Mouse (Mus musculus) embryo, embryonic 11 days (tissue): ENCODE data around the gene Map3k1.
A peak's percentile ranks its signal among the peaks of the same experiment; 100 is the strongest.

Source experiments
- DNase-seq: peaks from one replicate; pipeline ENCODE4 v3.0.0-alpha.2; 2015

Gene Map3k1

DNA sequence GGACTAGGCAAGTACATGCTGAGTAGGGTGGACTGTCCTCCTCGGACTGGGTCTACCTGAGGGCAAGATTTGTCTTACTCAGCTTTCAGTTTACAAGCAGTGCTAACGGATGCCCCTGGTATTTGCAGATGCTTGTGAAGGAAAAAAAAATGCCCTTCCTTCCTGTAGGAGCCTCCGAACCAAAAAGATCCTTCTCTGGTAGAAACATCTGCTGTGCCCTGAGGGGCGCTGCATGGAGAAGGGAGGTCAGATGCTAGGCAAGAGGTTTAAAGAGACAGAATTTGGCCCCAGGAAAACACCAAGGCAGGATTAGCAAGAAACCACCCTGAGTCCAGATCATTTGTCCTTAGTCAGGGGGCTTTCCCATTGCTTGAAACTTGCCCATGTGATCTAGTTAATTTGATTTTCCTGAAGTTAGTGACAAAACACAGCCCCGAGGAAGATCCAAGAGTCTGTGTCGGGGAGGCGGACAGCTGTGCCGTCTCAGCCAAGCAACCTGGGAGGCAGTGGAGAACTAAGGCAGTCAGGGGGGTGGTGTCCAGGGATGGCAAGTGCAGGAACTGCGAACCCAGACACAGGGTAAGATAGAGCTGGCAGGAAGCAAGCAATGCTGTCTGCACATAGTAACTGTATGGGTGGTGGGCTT, 19.2 kb downstream of the Map3k1 start:
- DNase-seq, result peak; percentile 37

- no peak for DNase-seq
Measured at GRCm38 (mm10) chr13:111788882-111789281, 19.9 kb downstream of the Map3k1 start.

DNA sequence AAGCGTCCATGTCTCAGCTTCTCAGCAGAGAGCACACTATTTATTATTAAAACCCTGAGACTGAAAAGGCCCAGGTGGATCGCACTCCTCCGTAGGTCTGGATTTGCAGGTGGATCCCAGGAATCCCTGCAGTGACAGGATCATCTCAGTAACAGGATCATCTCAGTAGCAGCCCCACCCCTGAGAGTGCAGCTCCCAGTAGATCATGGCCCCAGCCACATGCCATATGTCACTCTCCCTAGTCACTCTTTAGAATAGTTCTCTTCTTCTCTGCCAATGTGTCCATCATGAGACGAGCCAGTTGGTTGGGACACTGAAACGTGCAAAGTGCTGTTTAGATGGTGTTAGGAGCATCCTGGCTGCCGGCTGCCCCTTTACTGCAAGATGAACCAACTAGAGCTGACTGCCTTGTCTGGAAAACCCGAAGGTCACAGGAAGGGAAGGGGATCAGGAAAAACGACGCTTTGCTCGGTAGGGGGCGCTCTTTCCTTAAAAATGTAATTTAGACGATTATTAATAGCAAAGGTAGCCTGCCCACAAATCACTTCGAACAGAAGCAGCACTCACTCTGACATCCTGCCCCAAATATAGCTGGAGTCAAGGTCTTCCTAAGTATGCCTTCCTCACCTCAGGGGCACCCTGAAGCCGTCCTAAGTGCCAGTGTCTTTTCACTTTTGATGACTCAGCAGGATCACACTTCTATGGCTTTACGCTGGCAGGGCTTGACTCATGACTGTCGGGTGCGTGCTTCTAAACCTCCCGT, 20.8 kb downstream of the Map3k1 start:
- peak; percentile 92 for DNase-seq

GRCm38 (mm10) chr13:111786584-111786983, 22.2 kb downstream of the Map3k1 start:
- DNase-seq, result no peak

GRCm38 (mm10) chr13:111783451-111783850, 25.3 kb downstream of the Map3k1 start:
- DNase-seq, result no peak

DNA sequence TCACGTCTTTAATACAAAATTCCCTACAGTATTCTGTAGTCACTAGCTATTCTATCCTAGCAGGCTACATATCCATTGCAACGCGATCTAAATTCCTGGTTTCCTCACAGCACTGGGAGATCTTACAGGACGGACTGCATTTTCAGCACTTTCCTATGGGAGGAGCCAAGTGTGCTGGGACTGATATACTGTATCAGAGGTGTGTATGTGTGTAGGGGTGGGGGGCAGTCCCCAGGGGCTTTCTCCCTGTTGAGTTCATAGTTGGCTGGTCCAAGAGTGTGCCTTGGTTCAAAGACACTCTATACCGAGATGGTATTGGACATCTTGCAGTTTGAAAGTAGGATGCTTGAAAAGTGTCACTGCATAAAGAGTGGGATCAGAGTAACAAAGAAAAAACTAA, 29.3 kb downstream of the Map3k1 start:
- DNase-seq, result no peak

DNA sequence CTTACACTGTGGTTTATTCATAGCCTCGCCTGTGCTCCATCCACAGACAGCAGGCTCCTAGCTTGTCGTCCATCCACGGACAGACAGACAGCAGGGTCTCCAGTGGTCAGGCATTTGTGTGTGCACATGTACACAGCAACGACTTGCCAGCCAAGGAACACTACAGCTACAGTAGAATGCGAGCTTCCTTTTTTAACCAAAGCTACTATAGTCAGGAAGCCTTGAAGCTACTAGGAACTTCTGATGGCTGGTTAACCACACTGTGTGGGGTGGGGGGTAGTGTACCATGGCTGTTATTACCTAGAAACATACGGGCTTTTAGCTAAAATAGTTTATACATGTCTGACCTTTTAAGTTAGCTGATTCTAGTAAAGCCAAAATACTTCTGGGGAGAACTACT, 30.2 kb downstream of the Map3k1 start:
- DNase-seq, result no peak

DNA sequence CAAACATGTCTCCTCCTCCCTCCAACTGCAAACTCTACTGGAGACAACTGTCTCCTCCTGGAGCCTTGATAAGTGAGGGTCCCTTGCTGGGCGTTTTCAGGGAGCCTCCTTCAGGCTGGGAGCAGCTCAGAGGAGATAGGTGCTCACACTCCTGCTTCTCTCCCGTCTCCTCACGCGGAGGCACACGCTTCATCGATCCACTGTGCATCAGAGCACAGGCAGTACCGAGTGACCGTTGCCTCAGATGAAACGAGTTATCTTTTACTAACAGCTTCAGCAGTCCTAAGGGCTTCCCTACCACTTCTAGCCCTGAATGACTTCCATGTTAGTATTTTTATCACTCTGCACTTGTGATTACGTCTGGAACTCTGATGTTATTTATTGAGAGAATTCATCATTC, 30.9 kb downstream of the Map3k1 start:
- no peak for DNase-seq

- DNase-seq, result no peak
Measured at GRCm38 (mm10) chr13:111777179-111777578, 31.6 kb downstream of the Map3k1 start.

DNA sequence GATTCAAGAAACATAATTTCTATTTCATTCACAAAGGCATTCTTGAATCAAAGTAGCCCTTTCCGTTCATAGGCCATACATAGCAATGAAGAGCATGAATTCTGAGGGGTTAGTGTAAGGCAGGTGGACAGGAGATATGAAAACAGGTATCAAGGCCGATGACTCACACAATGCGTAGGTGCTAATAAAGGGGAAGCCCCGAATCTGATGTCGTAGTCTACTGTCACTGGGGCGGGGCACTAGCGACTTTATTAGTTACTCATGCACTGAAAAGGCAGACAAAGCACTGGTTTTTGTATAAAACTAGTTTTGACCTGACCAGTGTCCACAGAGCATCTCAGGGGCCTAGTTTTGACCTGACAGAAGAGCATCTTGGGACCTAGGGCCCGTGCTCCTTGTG, 36.7 kb downstream of the Map3k1 start:
- no peak for DNase-seq

DNA sequence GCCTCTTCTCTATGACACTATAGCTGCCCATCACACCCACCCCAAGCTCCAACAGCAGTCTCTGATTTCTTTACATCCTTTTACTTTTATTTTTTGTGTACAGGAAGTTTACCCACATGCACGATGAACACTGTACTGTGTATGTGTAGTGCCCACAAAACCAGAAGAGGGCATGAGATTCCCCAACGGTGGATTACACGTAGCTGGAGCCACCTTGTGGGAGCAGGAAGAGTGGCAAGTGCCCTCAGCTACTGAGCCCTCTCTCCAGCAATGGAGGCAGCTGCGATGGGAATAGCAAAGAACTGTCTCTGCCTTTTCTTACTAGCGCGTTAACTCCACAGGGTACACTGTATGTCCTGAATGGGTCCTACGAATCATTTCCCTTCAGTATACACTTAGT, 37.6 kb downstream of the Map3k1 start:
- DNase-seq, result peak; percentile 63

DNA sequence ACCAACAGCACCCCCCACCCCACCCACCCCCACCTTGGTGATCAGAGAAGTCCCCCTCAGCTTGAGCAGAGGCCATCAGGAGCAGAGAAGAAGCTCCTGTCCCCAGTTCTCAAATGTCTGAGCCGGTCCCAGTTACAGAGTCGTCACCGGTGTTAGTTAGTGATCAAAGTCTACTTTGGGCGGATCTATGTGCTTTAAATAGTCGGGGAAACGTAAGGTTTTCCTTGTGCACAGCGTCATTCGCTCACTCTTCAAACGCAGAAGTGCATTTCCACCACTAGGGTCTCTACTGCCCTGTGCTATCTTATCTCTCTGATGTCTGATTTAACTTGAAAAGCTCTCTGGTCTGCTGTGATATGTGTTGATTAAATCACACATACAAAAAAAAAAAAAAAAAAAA, 38.0 kb downstream of the Map3k1 start:
- DNase-seq, result no peak

- DNase-seq, result no peak
Measured at GRCm38 (mm10) chr13:111762526-111762925, 46.3 kb downstream of the Map3k1 start.

GRCm38 (mm10) chr13:111756986-111757385, 51.8 kb downstream of the Map3k1 start:
- no peak for DNase-seq

DNA sequence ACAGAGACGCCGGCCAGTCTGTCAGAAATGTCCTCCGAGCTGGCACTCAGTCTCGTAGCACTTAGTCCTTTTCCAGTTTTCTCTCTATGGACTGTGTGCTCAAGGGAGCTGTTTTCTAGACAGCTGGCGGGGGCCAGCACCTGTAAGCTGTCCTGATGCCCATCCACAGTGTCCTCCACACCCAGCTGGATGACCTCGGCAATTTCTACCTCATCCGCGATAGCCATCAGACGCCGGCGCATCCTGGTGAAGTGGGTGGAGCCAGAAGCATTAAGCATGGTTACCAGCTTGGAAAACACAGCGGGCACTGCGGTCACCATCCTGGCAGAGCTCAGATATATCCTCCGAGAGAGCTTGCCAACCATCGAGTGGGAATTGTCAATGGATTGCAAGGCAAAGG, 52.9 kb downstream of the Map3k1 start:
- DNase-seq, result no peak

DNA sequence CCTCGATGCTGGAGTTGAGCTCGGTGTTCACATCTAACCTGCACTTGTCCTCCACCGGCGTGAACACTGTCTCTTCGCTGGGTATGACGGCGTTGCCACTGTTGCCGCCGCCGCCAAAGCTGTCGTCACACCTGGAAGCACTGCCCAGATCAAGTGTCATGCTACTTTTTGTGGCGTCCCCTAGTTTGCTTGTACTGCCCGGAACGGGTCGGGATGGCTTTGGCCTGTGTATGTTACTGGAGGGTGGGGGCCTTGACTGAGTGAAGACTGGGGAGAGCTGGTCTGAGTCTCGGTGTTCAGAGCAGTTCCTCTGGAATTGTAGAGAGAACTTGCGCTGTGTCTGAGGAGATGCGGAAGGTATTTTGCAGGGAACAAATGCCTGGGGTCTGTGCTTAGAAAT, 53.4 kb downstream of the Map3k1 start:
- no peak for DNase-seq

DNA sequence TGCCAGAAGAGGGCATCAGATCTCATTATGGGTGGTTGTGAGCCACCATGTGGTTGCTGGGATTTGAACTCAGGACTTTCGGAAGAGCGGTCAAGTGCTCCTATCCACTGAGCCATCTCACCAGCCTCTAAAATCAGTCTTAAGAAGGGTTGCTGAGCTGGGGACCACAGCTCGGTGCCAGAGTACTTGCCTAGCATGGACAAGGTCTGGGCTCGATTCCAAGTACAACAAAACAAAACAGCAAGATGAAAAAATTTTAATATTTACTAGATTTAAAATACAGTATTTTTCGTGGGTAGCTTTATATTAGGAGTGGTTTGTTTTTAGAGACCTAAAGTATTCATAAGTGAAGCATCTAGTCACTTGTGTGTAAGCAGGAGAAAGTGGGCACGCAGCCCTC, 55.5 kb downstream of the Map3k1 start:
- DNase-seq, result no peak

DNA sequence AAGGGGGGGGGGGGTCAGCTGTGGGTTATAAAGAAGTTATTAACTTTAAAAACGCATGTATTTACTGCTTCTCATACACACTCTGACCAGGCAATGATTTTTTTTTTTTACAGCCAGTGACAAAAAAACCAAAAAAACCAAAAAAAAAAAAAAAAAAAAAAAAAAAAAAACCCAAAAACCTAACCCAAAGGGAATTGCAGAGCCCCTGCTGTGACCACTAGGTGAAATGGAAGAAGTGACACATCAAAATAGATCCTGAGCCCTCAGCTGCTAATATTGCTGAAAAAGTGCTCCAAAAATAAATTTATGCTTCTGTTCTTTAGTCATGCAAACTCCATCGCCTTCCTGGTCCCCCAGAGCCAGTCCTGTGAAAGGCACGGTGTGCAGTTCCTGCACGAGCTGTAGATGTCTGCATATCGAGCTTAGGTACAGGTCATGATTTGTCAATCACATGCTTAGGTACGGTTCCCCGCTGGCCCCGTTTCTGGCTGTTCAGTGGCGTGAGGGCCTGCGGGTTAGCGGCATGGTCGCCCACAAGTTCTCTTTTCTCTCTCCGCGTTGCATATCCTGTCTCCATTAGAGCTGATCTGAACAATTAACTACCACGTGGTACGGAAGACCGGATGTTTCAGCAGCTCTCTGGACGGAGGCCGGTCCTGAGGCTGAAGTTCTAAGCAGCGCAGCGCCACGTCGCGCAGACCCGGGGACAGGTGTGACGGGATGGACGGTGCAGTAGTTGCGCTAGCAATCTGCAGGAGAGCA, 60.3 kb downstream of the Map3k1 start:
- DNase-seq, result no peak

DNA sequence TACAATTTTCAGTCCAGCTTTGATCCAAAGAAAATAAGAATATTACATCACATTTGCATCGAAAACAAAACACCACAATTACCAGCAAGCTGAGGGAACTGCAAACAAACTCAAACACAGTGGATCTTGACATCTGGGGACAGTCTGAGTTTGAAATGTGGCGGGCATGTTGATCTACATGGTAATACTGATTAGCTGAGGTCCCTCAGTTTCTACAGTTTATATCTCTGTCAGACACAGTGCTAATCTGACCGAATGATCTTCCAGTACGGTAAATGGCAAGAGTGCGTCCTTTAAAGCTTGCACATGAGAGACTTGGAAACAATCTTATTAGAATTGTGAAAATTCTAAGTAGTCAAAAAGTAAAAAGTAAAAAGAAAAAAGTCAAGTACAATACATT, 62.0 kb downstream of the Map3k1 start:
- no peak for DNase-seq

DNA sequence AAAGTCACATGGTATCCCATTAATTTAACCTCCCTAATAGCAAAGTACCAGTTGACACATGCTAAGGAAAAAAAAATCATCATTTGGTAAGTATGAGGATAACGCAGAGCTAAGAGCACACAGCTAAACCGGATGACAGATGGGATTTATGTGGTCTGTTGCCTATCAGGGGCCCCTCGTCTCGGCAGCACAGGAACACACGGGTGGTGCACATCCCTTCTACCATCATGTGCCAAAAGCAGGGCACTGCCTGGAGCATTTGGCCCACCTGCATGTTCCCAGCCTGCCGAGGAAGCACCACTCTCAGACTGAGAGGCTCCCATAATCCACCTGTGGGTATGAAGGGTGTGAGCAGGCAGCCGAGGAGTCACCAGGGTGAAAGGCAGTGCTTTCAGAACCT, 63.6 kb downstream of the Map3k1 start:
- DNase-seq, result no peak

DNA sequence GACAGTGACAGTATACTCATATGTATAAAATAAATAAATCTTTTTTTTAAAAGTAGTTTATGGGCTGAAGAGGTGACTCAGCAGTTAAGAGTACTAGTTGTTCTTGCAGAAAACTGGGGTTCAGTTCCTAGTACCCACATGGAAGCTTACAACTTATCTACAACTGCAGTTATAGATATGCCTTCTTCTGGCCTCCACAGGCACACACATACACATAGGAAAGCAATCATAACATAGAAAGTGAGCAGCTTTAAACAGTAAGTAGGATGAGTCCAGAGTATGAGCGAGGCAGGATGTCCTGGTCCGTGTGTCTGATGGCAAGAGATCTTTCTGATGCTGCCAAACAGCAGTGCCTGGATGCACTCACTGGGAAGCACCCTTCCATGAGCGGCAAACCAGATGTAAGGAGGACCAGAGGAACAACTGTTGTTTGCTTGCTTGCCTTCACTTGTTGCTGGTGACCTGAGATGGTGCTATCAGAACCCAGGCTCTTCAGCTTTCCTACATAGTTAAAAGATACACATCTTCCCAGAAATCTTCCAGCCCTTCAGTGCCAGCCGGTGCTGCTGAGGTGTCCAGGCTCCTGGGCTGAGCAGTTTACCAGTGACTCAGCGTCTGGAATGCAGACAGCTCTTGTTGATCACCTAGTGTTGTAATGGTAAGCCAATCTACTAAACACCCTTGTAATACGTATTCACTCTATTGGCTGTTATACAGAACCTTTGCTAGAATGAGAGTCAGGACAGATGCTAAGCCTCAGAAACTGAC, 64.4 kb downstream of the Map3k1 start:
- DNase-seq, result no peak

DNA sequence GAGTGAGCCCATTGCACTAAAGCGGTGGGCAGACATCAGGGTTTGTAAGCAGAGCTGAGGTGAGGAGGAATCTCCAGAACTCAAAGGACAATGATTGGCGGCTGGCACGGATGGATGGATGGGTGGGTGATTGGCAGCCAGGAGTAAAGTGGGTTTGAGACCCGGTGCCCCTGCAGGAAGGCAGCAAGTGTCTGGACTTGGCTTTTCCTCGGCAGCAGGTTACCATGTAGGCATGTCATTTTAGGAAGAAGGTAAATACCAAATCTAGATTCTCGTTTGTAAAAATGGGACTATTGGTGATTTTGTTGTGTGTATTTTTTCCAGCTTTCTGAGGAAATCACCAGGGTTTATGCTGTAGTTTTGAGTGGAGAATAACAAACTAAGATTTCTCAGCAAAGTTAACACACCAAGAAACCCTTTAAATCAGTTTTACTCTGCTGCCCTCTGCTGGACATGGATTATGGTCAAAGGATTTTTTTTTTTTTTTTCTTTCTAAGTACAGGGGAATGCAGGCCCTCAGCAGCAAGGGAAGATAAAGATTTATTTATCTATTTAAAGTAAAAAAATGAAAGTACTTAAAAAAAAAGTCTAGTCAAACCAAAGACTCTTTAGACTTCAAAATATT, 66.7 kb downstream of the Map3k1 start:
- peak; percentile 86 for DNase-seq
